Mouse (Mus musculus): ENCODE data around the gene Mms22l. TPM values are rescaled to one million over a fixed set of nuclear protein-coding genes. Genes with fewer than 3 reads are reported as not detected.
A peak's percentile ranks its signal among the peaks of the same experiment; 100 is the strongest.

Gene Mms22l
- polyA plus RNA-seq, 1 experiment from 2014 or later, result 35.2 TPM

DNA sequence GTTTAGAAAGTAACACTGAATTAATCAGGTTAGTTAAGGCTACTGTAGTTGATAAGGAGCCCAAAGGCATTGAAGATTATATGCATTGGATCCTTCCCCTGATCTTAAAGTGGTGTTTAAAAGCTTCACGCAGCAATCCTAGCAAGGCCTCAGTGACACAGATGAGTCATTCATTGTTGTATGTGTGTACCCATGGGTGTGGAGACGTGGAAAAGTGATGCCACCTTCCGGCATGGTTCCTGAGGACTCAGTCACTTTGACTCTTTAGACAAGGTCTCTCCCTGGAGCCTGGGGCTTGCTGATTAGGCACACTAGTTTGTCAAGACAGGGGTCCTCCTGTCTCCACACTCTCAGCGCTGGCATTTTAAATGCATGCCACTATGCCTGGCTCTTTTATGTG is 60.9 kb downstream of the Mms22l start:
- ATAC-seq (ENCODE audit: low FRiP score) (no peak), DNase-seq (ENCODE audit: low spot score) (no peak)
- Histone ChIP-seq H3K9ac (ENCODE audit: low read depth, low read length) (no peak overlapping the region), H3K4me1 (replicated peaks; ENCODE audit: control insufficient read depth, insufficient read depth, low read length) (no peaks in the 10 kb centered on the region), H3K36me3 (ENCODE audit: control insufficient read depth, insufficient read depth, low read length) (no peaks in the 10 kb centered on the region), H3K9me3 (ENCODE audit: control insufficient read depth, low read length) (no peaks in the 10 kb centered on the region), H3K27ac (ENCODE audit: low read depth, low read length) (no peak overlapping the region), H3K27me3 (ENCODE audit: control insufficient read depth, insufficient read depth, low read length) (no peaks in the 10 kb centered on the region), H3K4me3 (ENCODE audit: low read depth, low read length) (no peak overlapping the region), H3K4me2 (replicated peaks; ENCODE audit: low read depth, low read length) (no peak overlapping the region)
- WGBS, result 89% methylated on average over 4 of the region's 4 CpGs

DNA sequence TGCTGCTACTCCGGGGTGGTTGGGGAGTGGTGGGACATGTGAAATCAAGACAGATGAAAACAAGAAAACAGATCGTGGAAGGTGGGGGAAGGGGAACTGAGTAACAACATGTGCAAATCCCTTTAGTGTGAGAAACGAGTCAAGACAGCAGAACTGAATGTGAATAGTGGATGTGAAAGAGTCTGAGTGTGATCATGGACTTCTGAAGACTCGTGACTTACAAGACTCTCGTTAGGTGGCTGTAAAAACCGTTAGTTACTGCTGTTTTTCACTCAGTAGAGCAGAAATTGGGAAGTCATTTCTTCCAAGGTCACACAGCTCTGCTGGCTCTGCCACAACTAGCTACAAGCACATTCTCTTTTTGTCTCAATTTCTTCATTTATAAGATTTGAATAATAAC is 71.8 kb downstream of the Mms22l start:
- H3K27ac ChIP-seq (ENCODE audit: low read depth, low read length), result no peak overlapping the region
- ATAC-seq (ENCODE audit: low FRiP score), result no peak
- H3K36me3 ChIP-seq (ENCODE audit: control insufficient read depth, insufficient read depth, low read length), result no peaks in the 10 kb centered on the region
- WGBS, result 75% methylated on average over 6 of the region's 6 CpGs
- no peak overlapping the region for H3K9ac ChIP-seq (ENCODE audit: low read depth, low read length)
- H3K4me1 ChIP-seq (replicated peaks; ENCODE audit: control insufficient read depth, insufficient read depth, low read length), result no peaks in the 10 kb centered on the region
- H3K9me3 ChIP-seq (ENCODE audit: control insufficient read depth, low read length), result no peaks in the 10 kb centered on the region
- H3K4me2 ChIP-seq (replicated peaks; ENCODE audit: low read depth, low read length), result no peak overlapping the region
- H3K27me3 ChIP-seq (ENCODE audit: control insufficient read depth, insufficient read depth, low read length), result no peaks in the 10 kb centered on the region
- H3K4me3 ChIP-seq (ENCODE audit: low read depth, low read length), result no peak overlapping the region
- no peak for DNase-seq (ENCODE audit: low spot score)

DNA sequence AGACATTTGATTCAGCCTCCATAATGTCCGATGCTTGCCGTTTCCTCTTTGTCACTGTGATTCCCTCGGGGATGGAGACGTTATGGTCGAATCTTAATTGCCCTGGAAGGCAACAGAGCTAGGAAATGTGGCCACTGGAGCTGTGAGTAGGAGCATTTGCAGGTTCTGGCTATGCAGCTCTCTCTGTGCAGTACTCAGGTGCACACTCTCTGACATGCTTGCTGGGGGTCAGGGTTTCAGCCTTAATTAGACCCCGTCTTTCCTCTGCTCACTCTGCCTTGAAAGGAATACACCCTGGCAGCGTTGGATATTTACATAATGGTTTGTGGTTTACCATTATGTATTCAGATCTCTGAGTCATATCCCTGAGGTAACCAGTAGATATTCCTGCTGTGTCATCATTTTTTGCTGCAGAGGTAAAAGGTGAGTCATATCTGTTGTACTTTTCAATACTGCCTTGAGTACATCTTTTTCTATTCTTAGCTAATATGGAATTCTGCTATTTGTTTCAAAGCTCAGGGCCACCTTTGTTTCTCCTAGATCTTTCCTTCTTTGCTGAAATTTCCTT is 72.8 kb downstream of the Mms22l start:
- peak; percentile 51 for ATAC-seq (ENCODE audit: low FRiP score)
- 81% methylated on average over 7 of the region's 7 CpGs for WGBS
- no peak overlapping the region for H3K27ac ChIP-seq (ENCODE audit: low read depth, low read length)

DNA sequence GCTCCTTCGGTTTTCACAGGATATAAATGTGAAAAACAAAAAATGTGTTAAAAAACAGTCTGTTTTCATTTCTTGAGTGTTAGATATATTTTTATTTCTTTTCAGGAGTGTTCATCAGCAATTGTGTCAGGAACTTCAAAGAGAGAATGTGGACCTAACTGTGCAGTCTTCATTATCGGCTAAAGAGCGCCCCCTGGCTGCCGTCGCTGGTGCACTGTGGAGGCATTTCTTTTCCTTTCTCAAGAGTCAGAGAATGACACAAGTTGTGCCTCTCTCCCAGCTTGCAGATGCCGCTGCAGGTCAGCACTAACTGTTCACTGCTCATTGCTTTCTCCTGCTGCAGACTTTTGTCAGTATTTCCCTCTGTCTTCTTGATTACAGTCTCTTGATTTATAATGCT is 78.0 kb downstream of the Mms22l start:
- H3K27ac ChIP-seq (ENCODE audit: low read depth, low read length), result no peak overlapping the region
- no peaks in the 10 kb centered on the region for H3K4me1 ChIP-seq (replicated peaks; ENCODE audit: control insufficient read depth, insufficient read depth, low read length)
- ATAC-seq (ENCODE audit: low FRiP score) (peak; percentile 75; the same call in 1 of the 2 replicates), DNase-seq (ENCODE audit: low spot score) (peak; percentile 92)
- H3K9me3 ChIP-seq (ENCODE audit: control insufficient read depth, low read length), result no peaks in the 10 kb centered on the region
- no peak overlapping the region for H3K4me2 ChIP-seq (replicated peaks; ENCODE audit: low read depth, low read length)
- H3K27me3 ChIP-seq (ENCODE audit: control insufficient read depth, insufficient read depth, low read length), result no peaks in the 10 kb centered on the region
- no peak overlapping the region for H3K9ac ChIP-seq (ENCODE audit: low read depth, low read length)
- H3K36me3 ChIP-seq (ENCODE audit: control insufficient read depth, insufficient read depth, low read length), result no peaks in the 10 kb centered on the region
- 29% methylated on average over 6 of the region's 6 CpGs for WGBS
- no peak overlapping the region for H3K4me3 ChIP-seq (ENCODE audit: low read depth, low read length)

More for the DNA sequence above, 72.8 kb downstream of the Mms22l start:
- Histone ChIP-seq H3K27me3 (ENCODE audit: control insufficient read depth, insufficient read depth, low read length) (no peaks in the 10 kb centered on the region), H3K9me3 (ENCODE audit: control insufficient read depth, low read length) (no peaks in the 10 kb centered on the region), H3K36me3 (ENCODE audit: control insufficient read depth, insufficient read depth, low read length) (no peaks in the 10 kb centered on the region), H3K9ac (ENCODE audit: low read depth, low read length) (no peak overlapping the region), H3K4me1 (replicated peaks; ENCODE audit: control insufficient read depth, insufficient read depth, low read length) (no peaks in the 10 kb centered on the region), H3K4me2 (replicated peaks; ENCODE audit: low read depth, low read length) (no peak overlapping the region), H3K4me3 (ENCODE audit: low read depth, low read length) (no peak overlapping the region)
- DNase-seq (ENCODE audit: low spot score), result peak; percentile 7

DNA sequence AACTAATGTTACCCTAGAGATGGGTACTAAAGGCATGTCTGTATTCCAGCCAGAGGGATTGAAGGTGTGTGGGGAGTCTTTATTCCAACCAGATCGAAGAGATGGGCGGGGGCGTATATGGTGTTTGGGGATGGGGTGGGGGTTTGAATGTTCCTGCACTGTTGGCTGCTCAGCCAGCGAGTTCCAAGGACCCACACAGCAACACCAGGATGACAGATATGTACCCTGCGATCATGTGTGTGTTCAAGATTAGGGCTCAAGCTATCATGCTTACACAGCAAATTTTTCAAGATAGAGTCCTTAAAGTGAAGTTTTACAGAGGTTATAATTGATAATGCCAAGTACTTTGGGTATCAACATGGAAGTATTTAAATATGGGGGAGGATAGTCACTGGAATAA is 81.3 kb downstream of the Mms22l start:
- Histone ChIP-seq H3K4me1 (replicated peaks; ENCODE audit: control insufficient read depth, insufficient read depth, low read length) (no peaks in the 10 kb centered on the region), H3K4me2 (replicated peaks; ENCODE audit: low read depth, low read length) (no peak overlapping the region), H3K27ac (ENCODE audit: low read depth, low read length) (no peak overlapping the region), H3K27me3 (ENCODE audit: control insufficient read depth, insufficient read depth, low read length) (no peaks in the 10 kb centered on the region), H3K9ac (ENCODE audit: low read depth, low read length) (no peak overlapping the region), H3K4me3 (ENCODE audit: low read depth, low read length) (no peak overlapping the region), H3K9me3 (ENCODE audit: control insufficient read depth, low read length) (no peaks in the 10 kb centered on the region), H3K36me3 (ENCODE audit: control insufficient read depth, insufficient read depth, low read length) (no peaks in the 10 kb centered on the region)
- 99% methylated on average over 5 of the region's 5 CpGs for WGBS
- ATAC-seq (ENCODE audit: low FRiP score) (no peak), DNase-seq (ENCODE audit: low spot score) (no peak)

DNA sequence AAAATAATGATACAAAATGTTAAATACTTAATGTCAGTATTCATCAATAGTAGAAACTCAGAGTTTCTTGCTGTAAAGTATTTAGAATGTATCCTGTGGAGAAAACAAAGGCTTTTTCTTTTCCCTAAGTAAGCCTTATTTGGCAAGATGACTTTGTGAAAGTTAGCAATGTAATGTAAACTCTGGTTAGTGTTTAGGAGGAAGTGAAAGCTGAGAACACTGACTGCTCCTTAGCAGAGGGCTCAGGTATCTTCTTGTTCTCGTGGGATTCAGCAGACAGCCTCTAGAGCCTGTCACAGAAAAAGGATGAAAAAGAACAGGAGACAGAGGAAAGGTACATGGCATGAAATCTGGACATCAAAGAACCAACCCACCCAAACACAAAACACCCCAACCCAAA is 86.0 kb downstream of the Mms22l start:
- no peak for ATAC-seq (ENCODE audit: low FRiP score)
- WGBS, result 71% methylated on average over 1 of the region's 1 CpGs

DNA sequence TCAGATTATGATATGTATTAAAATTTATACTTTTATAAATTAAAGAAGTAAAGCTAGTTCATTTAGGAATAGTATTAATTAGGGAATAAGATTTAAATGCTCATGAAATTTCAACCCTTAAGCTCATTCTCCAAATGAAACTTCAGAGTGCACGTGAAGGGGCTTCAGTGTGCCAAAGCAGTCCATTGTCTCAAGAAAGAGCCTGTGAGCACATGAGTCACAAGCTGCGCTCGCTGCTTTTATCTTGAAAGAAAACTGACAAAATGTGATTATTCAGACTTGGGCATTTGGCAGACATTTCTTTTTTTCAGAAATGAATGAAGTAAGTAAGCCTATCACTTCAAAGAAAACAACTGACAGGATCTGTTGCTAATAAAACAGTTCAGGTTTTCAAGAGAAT is 87.7 kb downstream of the Mms22l start:
- no peaks in the 10 kb centered on the region for H3K9me3 ChIP-seq (ENCODE audit: control insufficient read depth, low read length)
- WGBS, result 88% methylated on average over 3 of the region's 3 CpGs
- H3K36me3 ChIP-seq (ENCODE audit: control insufficient read depth, insufficient read depth, low read length), result no peaks in the 10 kb centered on the region
- H3K4me2 ChIP-seq (replicated peaks; ENCODE audit: low read depth, low read length), result no peak overlapping the region
- no peak overlapping the region for H3K4me3 ChIP-seq (ENCODE audit: low read depth, low read length)
- H3K27ac ChIP-seq (ENCODE audit: low read depth, low read length), result no peak overlapping the region
- no peaks in the 10 kb centered on the region for H3K27me3 ChIP-seq (ENCODE audit: control insufficient read depth, insufficient read depth, low read length)
- no peaks in the 10 kb centered on the region for H3K4me1 ChIP-seq (replicated peaks; ENCODE audit: control insufficient read depth, insufficient read depth, low read length)
- DNase-seq (ENCODE audit: low spot score) (no peak), ATAC-seq (ENCODE audit: low FRiP score) (no peak)
- no peak overlapping the region for H3K9ac ChIP-seq (ENCODE audit: low read depth, low read length)

More for the DNA sequence above, 86.0 kb downstream of the Mms22l start:
- no peak for DNase-seq (ENCODE audit: low spot score)
- Histone ChIP-seq H3K9me3 (ENCODE audit: control insufficient read depth, low read length) (no peaks in the 10 kb centered on the region), H3K4me2 (replicated peaks; ENCODE audit: low read depth, low read length) (no peak overlapping the region), H3K27me3 (ENCODE audit: control insufficient read depth, insufficient read depth, low read length) (no peaks in the 10 kb centered on the region), H3K27ac (ENCODE audit: low read depth, low read length) (no peak overlapping the region), H3K9ac (ENCODE audit: low read depth, low read length) (no peak overlapping the region), H3K36me3 (ENCODE audit: control insufficient read depth, insufficient read depth, low read length) (no peaks in the 10 kb centered on the region), H3K4me1 (replicated peaks; ENCODE audit: control insufficient read depth, insufficient read depth, low read length) (no peaks in the 10 kb centered on the region), H3K4me3 (ENCODE audit: low read depth, low read length) (no peak overlapping the region)

DNA sequence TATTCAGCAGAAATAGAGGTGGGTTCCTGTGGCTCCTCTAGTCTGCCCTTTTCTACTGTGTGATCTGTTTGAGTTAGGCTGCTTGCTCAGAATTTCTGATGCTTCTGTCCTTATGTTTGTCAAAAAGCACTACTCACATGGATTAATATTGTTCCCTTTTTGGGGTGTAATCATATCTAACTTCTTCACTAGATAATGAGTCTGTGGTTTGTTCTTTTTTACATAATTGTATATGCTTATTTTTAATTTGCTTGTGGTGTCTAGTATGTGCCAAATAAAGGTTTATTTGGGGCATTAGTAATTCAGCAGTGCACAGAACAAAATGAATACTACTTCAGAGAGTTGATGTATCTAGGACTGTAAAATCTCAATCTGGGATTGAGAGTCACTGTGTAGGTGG is 98.6 kb downstream of the Mms22l start:
- DNase-seq (ENCODE audit: low spot score), result no peak
- Histone ChIP-seq H3K4me3 (ENCODE audit: low read depth, low read length) (no peak overlapping the region), H3K27me3 (ENCODE audit: control insufficient read depth, insufficient read depth, low read length) (no peaks in the 10 kb centered on the region), H3K9me3 (ENCODE audit: control insufficient read depth, low read length) (no peaks in the 10 kb centered on the region), H3K27ac (ENCODE audit: low read depth, low read length) (no peak overlapping the region), H3K4me1 (replicated peaks; ENCODE audit: control insufficient read depth, insufficient read depth, low read length) (no peaks in the 10 kb centered on the region), H3K4me2 (replicated peaks; ENCODE audit: low read depth, low read length) (no peak overlapping the region), H3K9ac (ENCODE audit: low read depth, low read length) (no peak overlapping the region), H3K36me3 (ENCODE audit: control insufficient read depth, insufficient read depth, low read length) (no peaks in the 10 kb centered on the region; the same call in 1 of the 2 replicates)
- no peak for ATAC-seq (ENCODE audit: low FRiP score)

DNA sequence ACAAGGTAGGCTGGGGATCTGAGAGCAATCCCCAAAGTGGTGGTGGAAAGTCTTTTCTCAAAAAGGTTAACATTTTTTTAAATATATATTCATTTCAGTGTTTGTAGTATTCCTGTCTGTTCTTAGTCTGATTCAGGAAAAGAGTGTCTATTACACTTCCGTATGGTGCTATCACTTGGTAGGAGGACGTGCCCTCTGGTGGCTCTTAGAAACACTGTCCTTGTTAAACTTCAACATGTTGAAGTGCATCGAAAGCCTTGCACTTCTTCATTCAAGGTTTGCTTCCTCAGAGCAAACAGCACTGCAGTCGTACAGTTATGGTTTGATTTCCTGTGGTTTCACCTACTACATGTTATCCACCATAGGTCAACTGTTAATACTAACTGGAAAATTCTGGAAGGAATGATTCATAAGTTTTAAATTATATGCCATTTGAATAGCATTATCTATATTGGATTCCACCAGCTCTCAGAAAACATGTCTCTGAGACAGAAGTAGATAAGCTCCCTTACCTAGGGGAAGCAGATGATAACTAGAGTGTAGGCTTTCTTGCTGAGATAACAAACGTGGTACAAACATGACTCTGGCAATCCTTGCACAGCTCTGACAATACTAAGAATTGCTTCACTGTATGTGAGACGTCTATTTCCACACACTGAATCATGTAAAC is 100.8 kb downstream of the Mms22l start:
- H3K9me3 ChIP-seq (ENCODE audit: control insufficient read depth, low read length), result no peaks in the 10 kb centered on the region
- ATAC-seq (ENCODE audit: low FRiP score) (no peak), DNase-seq (ENCODE audit: low spot score) (no peak)
- 92% methylated on average over 6 of the region's 6 CpGs for WGBS
- no peaks in the 10 kb centered on the region for H3K4me1 ChIP-seq (replicated peaks; ENCODE audit: control insufficient read depth, insufficient read depth, low read length)
- no peaks in the 10 kb centered on the region for H3K27me3 ChIP-seq (ENCODE audit: control insufficient read depth, insufficient read depth, low read length)
- no peaks in the 10 kb centered on the region; the same call in 1 of the 2 replicates for H3K36me3 ChIP-seq (ENCODE audit: control insufficient read depth, insufficient read depth, low read length)
- no peak overlapping the region for H3K4me3 ChIP-seq (ENCODE audit: low read depth, low read length)
- no peak overlapping the region for H3K9ac ChIP-seq (ENCODE audit: low read depth, low read length)
- H3K4me2 ChIP-seq (replicated peaks; ENCODE audit: low read depth, low read length), result no peak overlapping the region
- H3K27ac ChIP-seq (ENCODE audit: low read depth, low read length), result no peak overlapping the region

All from hindbrain, embryonic 11.5 days (tissue).